Mouse (Mus musculus) kidney, embryonic 16.5 days (tissue): ENCODE measurements around the gene Dmac2. TPM values are rescaled to one million over a fixed set of nuclear protein-coding genes. Genes with fewer than 3 reads are reported as not detected.

Source experiments
- ATAC-seq: fragments of 200-750 bp; cut with Nextera tagmentation; 2 replicates; pipeline ENCODE4 v1.8.0; 2017; ENCODE audit warnings: moderate TSS enrichment; ENCODE audit not compliant: low FRiP score, low TSS enrichment
- H3K27ac ChIP-seq: fragments of 300-500 bp; sonication (generic); 2 replicates; pipeline ENCODE4 v1.5.1; 2014; ENCODE audit warnings: low read length
- H3K27me3 ChIP-seq: fragments of 300-500 bp; sonication (generic); 2 replicates; pipeline ENCODE4 v1.6.1; 2014; ENCODE audit warnings: low read length, control low read depth, mixed read lengths; ENCODE audit not compliant: insufficient read depth
- H3K36me3 ChIP-seq: fragments of 300-500 bp; sonication (generic); 2 replicates; pipeline ENCODE4 v1.6.1; 2014; ENCODE audit warnings: low read length, control low read depth, mixed read lengths; ENCODE audit not compliant: insufficient read depth
- H3K4me1 ChIP-seq: fragments of 300-500 bp; sonication (generic); 2 replicates; pipeline ENCODE4 v1.6.1; 2014; ENCODE audit warnings: low read length, control low read depth, mixed read lengths; ENCODE audit not compliant: insufficient read depth
- H3K4me2 ChIP-seq: fragments of 300-500 bp; sonication (generic); replicated peaks from 2 replicates; pipeline ENCODE4 v1.6.1; 2014; ENCODE audit warnings: low read depth, low read length
- H3K4me3 ChIP-seq: fragments of 300-500 bp; sonication (generic); 2 replicates; pipeline ENCODE4 v1.5.1; 2014; ENCODE audit warnings: mild to moderate bottlenecking, low read length
- H3K9ac ChIP-seq: fragments of 300-500 bp; sonication (generic); replicated peaks from 2 replicates; pipeline ENCODE4 v1.6.1; 2014; ENCODE audit warnings: low read length
- H3K9me3 ChIP-seq: fragments of 300-500 bp; sonication (generic); 2 replicates; pipeline ENCODE4 v1.6.1; 2016; ENCODE audit warnings: low read length, control low read depth
- WGBS: fragments of 180-500 bp; shearing (Covaris S2); extraction: QIAGEN DNeasy Blood & Tissue Kit; methylation state at CpG from one replicate; pipeline ENCODE4 v1.1.7; 2014; 5-methylcytosine and 5-hydroxymethylcytosine counted together
- polyA plus RNA-seq: library from polyadenylated mRNA; unstranded; fragments of >200 nt; fragmentation: Nextera tagmentation; extraction: Ambion mirVana; gene quantifications from 2 replicates; pipeline ENCODE4 v1.2.1, GENCODE M21; 2015

Dmac2 gene
- polyA plus RNA-seq, 1 experiment from 2014 or later: 61.8 TPM

GRCm38 (mm10) chr7:25644631-25645030 is 25.4 kb downstream of the Dmac2 start:
- H3K27ac ChIP-seq: peak overlapping the region; percentile 32; the same call in 1 of the 2 replicates
- H3K4me1 ChIP-seq: peaks cover 5% of the 10 kb centered on the region; the same call in 1 of the 2 replicates
- no peak overlapping the region for H3K4me2 ChIP-seq
- 32% methylated on average over 4 of the region's 4 CpGs for WGBS
- no peaks in the 10 kb centered on the region for H3K9me3 ChIP-seq
- no peak overlapping the region for H3K4me3 ChIP-seq
- H3K9ac ChIP-seq: no peak overlapping the region
- ATAC-seq: no peak
- no peaks in the 10 kb centered on the region for H3K27me3 ChIP-seq
- H3K36me3 ChIP-seq: 0 out of 2 replicates have a peak, but pooled peaks cover 2% of the 10 kb centered on the region

- Histone ChIP-seq H3K9ac (no peak overlapping the region), H3K36me3 (no peaks in the 10 kb centered on the region)
- 32% methylated on average over 14 of the region's 14 CpGs for WGBS
These were observed 25.9 kb downstream of the Dmac2 start for GRCm38 (mm10) chr7:25645074-25645473.

GRCm38 (mm10) chr7:25647574-25648123 is 28.4 kb downstream of the Dmac2 start:
- Histone ChIP-seq H3K36me3 (no peaks in the 10 kb centered on the region), H3K4me2 (no peak overlapping the region), H3K27ac (no peak overlapping the region), H3K9me3 (no peaks in the 10 kb centered on the region), H3K27me3 (no peaks in the 10 kb centered on the region), H3K4me1 (peaks cover 5% of the 10 kb centered on the region; the same call in 1 of the 2 replicates), H3K9ac (no peak overlapping the region), H3K4me3 (no peak overlapping the region)
- 58% methylated on average over 5 of the region's 5 CpGs for WGBS
- no peak for ATAC-seq

More at GRCm38 (mm10) chr7:25645074-25645473, 25.9 kb downstream of the Dmac2 start:
- ATAC-seq: peak; percentile 63
- H3K4me3 ChIP-seq: no peak overlapping the region
- H3K27me3 ChIP-seq: no peaks in the 10 kb centered on the region
- no peak overlapping the region for H3K4me2 ChIP-seq
- peaks cover 5% of the 10 kb centered on the region; the same call in 1 of the 2 replicates for H3K4me1 ChIP-seq
- peak overlapping the region; percentile 32; the same call in 1 of the 2 replicates for H3K27ac ChIP-seq
- no peaks in the 10 kb centered on the region for H3K9me3 ChIP-seq

- no peak for ATAC-seq
- Histone ChIP-seq H3K27ac (no peak overlapping the region), H3K9me3 (no peaks in the 10 kb centered on the region), H3K9ac (no peak overlapping the region), H3K4me1 (peaks cover under 1% of the 10 kb centered on the region; the same call in 1 of the 2 replicates), H3K4me2 (no peak overlapping the region), H3K27me3 (no peaks in the 10 kb centered on the region), H3K36me3 (no peaks in the 10 kb centered on the region), H3K4me3 (no peak overlapping the region)
- 73% methylated on average over 5 of the region's 5 CpGs for WGBS
These were observed 30.6 kb downstream of the Dmac2 start for GRCm38 (mm10) chr7:25649839-25650238.

GRCm38 (mm10) chr7:25651281-25651680 is 32.1 kb downstream of the Dmac2 start:
- Histone ChIP-seq H3K9me3 (no peaks in the 10 kb centered on the region), H3K4me3 (no peak overlapping the region), H3K4me2 (no peak overlapping the region), H3K36me3 (no peaks in the 10 kb centered on the region), H3K4me1 (no peaks in the 10 kb centered on the region), H3K27ac (no peak overlapping the region), H3K9ac (no peak overlapping the region), H3K27me3 (no peaks in the 10 kb centered on the region)
- no peak for ATAC-seq
- 85% methylated on average over 8 of the region's 8 CpGs for WGBS

- Histone ChIP-seq H3K27me3 (no peaks in the 10 kb centered on the region), H3K27ac (no peak overlapping the region), H3K9me3 (no peaks in the 10 kb centered on the region), H3K4me1 (peaks cover 7% of the 10 kb centered on the region), H3K36me3 (no peaks in the 10 kb centered on the region), H3K4me2 (no peak overlapping the region), H3K9ac (no peak overlapping the region), H3K4me3 (no peak overlapping the region)
- 83% methylated on average over 12 of the region's 12 CpGs for WGBS
- ATAC-seq: no peak
These were observed 33.1 kb downstream of the Dmac2 start for GRCm38 (mm10) chr7:25652244-25652759.

- no peak overlapping the region for H3K4me3 ChIP-seq
- WGBS: 80% methylated on average over 11 of the region's 11 CpGs
- no peaks in the 10 kb centered on the region for H3K9me3 ChIP-seq
- ATAC-seq: no peak
- H3K27me3 ChIP-seq: no peaks in the 10 kb centered on the region
- H3K4me2 ChIP-seq: no peak overlapping the region
- no peaks in the 10 kb centered on the region for H3K36me3 ChIP-seq
- no peak overlapping the region for H3K9ac ChIP-seq
- no peak overlapping the region for H3K27ac ChIP-seq
- H3K4me1 ChIP-seq: peaks cover 22% of the 10 kb centered on the region
These were observed 36.6 kb downstream of the Dmac2 start for GRCm38 (mm10) chr7:25655601-25656428.

- no peaks in the 10 kb centered on the region for H3K27me3 ChIP-seq
- no peak for ATAC-seq
- no peak overlapping the region for H3K27ac ChIP-seq
- WGBS: 37% methylated on average over 10 of the region's 10 CpGs
- H3K9ac ChIP-seq: peak overlapping the region; percentile 76
- H3K9me3 ChIP-seq: no peaks in the 10 kb centered on the region
- H3K36me3 ChIP-seq: no peaks in the 10 kb centered on the region
- peak overlapping the region; percentile 79 for H3K4me2 ChIP-seq
- H3K4me1 ChIP-seq: peaks cover 22% of the 10 kb centered on the region
- peak overlapping the region; percentile 77 for H3K4me3 ChIP-seq
These were observed 38.6 kb downstream of the Dmac2 start for GRCm38 (mm10) chr7:25657785-25658184.

- Histone ChIP-seq H3K9ac (peak within 1 kb of the TSS; percentile 76), H3K27me3 (no peaks in the 10 kb centered on the region), H3K27ac (peak within 1 kb of the TSS; percentile 83), H3K4me1 (peaks cover 22% of the 10 kb centered on the region), H3K4me3 (peak within 1 kb of the TSS; percentile 77), H3K9me3 (no peaks in the 10 kb centered on the region), H3K4me2 (peak within 1 kb of the TSS; percentile 86), H3K36me3 (0 out of 2 replicates have a peak, but pooled peaks cover 2% of the 10 kb centered on the region)
- peak; percentile 98 for ATAC-seq
- under 1% methylated on average over 50 of the region's 50 CpGs for WGBS
These were observed 39.7 kb downstream of the Dmac2 start, which contains the start of the genes Bckdha and Exosc5 for GRCm38 (mm10) chr7:25658657-25659472. TSS of gene Bckdha (minus strand) at chr7:25658981. TSS of gene Exosc5 (plus strand) at chr7:25659164.
